Mouse (Mus musculus): ENCODE results near the gene Cdkal1. TPM values are rescaled to one million over a fixed set of nuclear protein-coding genes. Genes with fewer than 3 reads are reported as not detected.

Gene Cdkal1
- polyA plus RNA-seq, 1 experiment = 3.3 TPM

GRCm38 (mm10) chr13:29715241-29715841 lies 140.1 kb downstream of the Cdkal1 start:
- TF ChIP-seq CTCF (IDR thresholded peaks at IDR 0.05; ENCODE audit: borderline replicate concordance, control insufficient read depth, extremely low read depth, insufficient read depth, low read length, poor library complexity) (no peak), POLR2A (IDR thresholded peaks at IDR 0.05; ENCODE audit: control insufficient read depth, extremely low read depth, insufficient read depth, low read length, poor library complexity) (no peak)
- no peak overlapping the region for H3K27ac ChIP-seq (ENCODE audit: control insufficient read depth, insufficient read depth, low read length)
- H3K4me1 ChIP-seq (replicated peaks; ENCODE audit: control insufficient read depth, insufficient read depth, low read length) = no peaks in the 10 kb centered on the region

GRCm38 (mm10) chr13:29707620-29708019 lies 147.9 kb downstream of the Cdkal1 start:
- Histone ChIP-seq H3K4me1 (replicated peaks; ENCODE audit: control insufficient read depth, insufficient read depth, low read length) (no peaks in the 10 kb centered on the region), H3K27ac (ENCODE audit: control insufficient read depth, insufficient read depth, low read length) (no peak overlapping the region), H3K4me3 (ENCODE audit: control insufficient read depth, insufficient read depth, low read length) (no peak overlapping the region), H3K27me3 (ENCODE audit: control insufficient read depth, insufficient read depth, low read length) (no peaks in the 10 kb centered on the region), H3K36me3 (ENCODE audit: control insufficient read depth, insufficient read depth, low read length) (no peaks in the 10 kb centered on the region)
- 96% methylated on average over 3 of the region's 3 CpGs for WGBS
- no peak for DNase-seq
- TF ChIP-seq CTCF (IDR thresholded peaks at IDR 0.05; ENCODE audit: borderline replicate concordance, control insufficient read depth, extremely low read depth, insufficient read depth, low read length, poor library complexity) (no peak), POLR2A (IDR thresholded peaks at IDR 0.05; ENCODE audit: control insufficient read depth, extremely low read depth, insufficient read depth, low read length, poor library complexity) (no peak)

More at GRCm38 (mm10) chr13:29715241-29715841, 140.1 kb downstream of the Cdkal1 start:
- no peak for DNase-seq
- Histone ChIP-seq H3K4me3 (ENCODE audit: control insufficient read depth, insufficient read depth, low read length) (no peak overlapping the region), H3K27me3 (ENCODE audit: control insufficient read depth, insufficient read depth, low read length) (no peaks in the 10 kb centered on the region), H3K36me3 (ENCODE audit: control insufficient read depth, insufficient read depth, low read length) (no peaks in the 10 kb centered on the region)
- 64% methylated on average over 3 of the region's 3 CpGs for WGBS

- no peaks in the 10 kb centered on the region for H3K4me1 ChIP-seq (replicated peaks; ENCODE audit: control insufficient read depth, insufficient read depth, low read length)
- no peaks in the 10 kb centered on the region for H3K36me3 ChIP-seq (ENCODE audit: control insufficient read depth, insufficient read depth, low read length)
- H3K4me3 ChIP-seq (ENCODE audit: control insufficient read depth, insufficient read depth, low read length) = no peak overlapping the region
- WGBS = 83% methylated on average over 1 of the region's 1 CpGs
- H3K27ac ChIP-seq (ENCODE audit: control insufficient read depth, insufficient read depth, low read length) = no peak overlapping the region
- no peak for TF ChIP-seq CTCF (IDR thresholded peaks at IDR 0.05; ENCODE audit: borderline replicate concordance, control insufficient read depth, extremely low read depth, insufficient read depth, low read length, poor library complexity)
- TF ChIP-seq POLR2A (IDR thresholded peaks at IDR 0.05; ENCODE audit: control insufficient read depth, extremely low read depth, insufficient read depth, low read length, poor library complexity) = no peak
- DNase-seq = no peak
- H3K27me3 ChIP-seq (ENCODE audit: control insufficient read depth, insufficient read depth, low read length) = no peaks in the 10 kb centered on the region
Observed at GRCm38 (mm10) chr13:29701400-29701799, 154.1 kb downstream of the Cdkal1 start.

GRCm38 (mm10) chr13:29699896-29700295 lies 155.6 kb downstream of the Cdkal1 start:
- Histone ChIP-seq H3K4me3 (ENCODE audit: control insufficient read depth, insufficient read depth, low read length) (no peak overlapping the region), H3K36me3 (ENCODE audit: control insufficient read depth, insufficient read depth, low read length) (no peaks in the 10 kb centered on the region), H3K27me3 (ENCODE audit: control insufficient read depth, insufficient read depth, low read length) (no peaks in the 10 kb centered on the region), H3K4me1 (replicated peaks; ENCODE audit: control insufficient read depth, insufficient read depth, low read length) (no peaks in the 10 kb centered on the region), H3K27ac (ENCODE audit: control insufficient read depth, insufficient read depth, low read length) (no peak overlapping the region)
- no peak for DNase-seq
- WGBS = 93% methylated on average over 5 of the region's 5 CpGs
- TF ChIP-seq POLR2A (IDR thresholded peaks at IDR 0.05; ENCODE audit: control insufficient read depth, extremely low read depth, insufficient read depth, low read length, poor library complexity) (no peak), CTCF (IDR thresholded peaks at IDR 0.05; ENCODE audit: borderline replicate concordance, control insufficient read depth, extremely low read depth, insufficient read depth, low read length, poor library complexity) (no peak)

- DNase-seq = no peak
- H3K27ac ChIP-seq (ENCODE audit: control insufficient read depth, insufficient read depth, low read length) = no peak overlapping the region
- 66% methylated on average over 5 of the region's 5 CpGs for WGBS
Observed at GRCm38 (mm10) chr13:29698307-29698985, 157.0 kb downstream of the Cdkal1 start.

GRCm38 (mm10) chr13:29697230-29697629 lies 158.2 kb downstream of the Cdkal1 start:
- no peak for TF ChIP-seq POLR2A (IDR thresholded peaks at IDR 0.05; ENCODE audit: control insufficient read depth, extremely low read depth, insufficient read depth, low read length, poor library complexity)
- no peak for TF ChIP-seq CTCF (IDR thresholded peaks at IDR 0.05; ENCODE audit: borderline replicate concordance, control insufficient read depth, extremely low read depth, insufficient read depth, low read length, poor library complexity)
- Histone ChIP-seq H3K27me3 (ENCODE audit: control insufficient read depth, insufficient read depth, low read length) (no peaks in the 10 kb centered on the region), H3K36me3 (ENCODE audit: control insufficient read depth, insufficient read depth, low read length) (no peaks in the 10 kb centered on the region), H3K4me3 (ENCODE audit: control insufficient read depth, insufficient read depth, low read length) (no peak overlapping the region), H3K4me1 (replicated peaks; ENCODE audit: control insufficient read depth, insufficient read depth, low read length) (no peaks in the 10 kb centered on the region), H3K27ac (ENCODE audit: control insufficient read depth, insufficient read depth, low read length) (no peak overlapping the region)
- WGBS = 97% methylated on average over 3 of the region's 3 CpGs
- DNase-seq = no peak

More at GRCm38 (mm10) chr13:29698307-29698985, 157.0 kb downstream of the Cdkal1 start:
- no peaks in the 10 kb centered on the region for H3K27me3 ChIP-seq (ENCODE audit: control insufficient read depth, insufficient read depth, low read length)
- no peak for TF ChIP-seq POLR2A (IDR thresholded peaks at IDR 0.05; ENCODE audit: control insufficient read depth, extremely low read depth, insufficient read depth, low read length, poor library complexity)
- no peak for TF ChIP-seq CTCF (IDR thresholded peaks at IDR 0.05; ENCODE audit: borderline replicate concordance, control insufficient read depth, extremely low read depth, insufficient read depth, low read length, poor library complexity)
- H3K36me3 ChIP-seq (ENCODE audit: control insufficient read depth, insufficient read depth, low read length) = no peaks in the 10 kb centered on the region
- H3K4me1 ChIP-seq (replicated peaks; ENCODE audit: control insufficient read depth, insufficient read depth, low read length) = no peaks in the 10 kb centered on the region
- no peak overlapping the region for H3K4me3 ChIP-seq (ENCODE audit: control insufficient read depth, insufficient read depth, low read length)

Measured in thymus, adult 2 months (tissue).